Mouse (Mus musculus) CH12.LX (cell line): ENCODE results near the gene Klhl21. TPM values are rescaled to one million over a fixed set of nuclear protein-coding genes. Genes with fewer than 3 reads are reported as not detected.

Experiments used
- DNase-seq: peaks from one replicate; pipeline ENCODE4 v3.0.0-alpha.2; 2013; ENCODE audit errors: extremely low read depth
- H3K27ac ChIP-seq: 2 replicates; pipeline ENCODE4 v1.5.1; 2012; ENCODE audit warnings: low read depth, mild to moderate bottlenecking, control low read depth, moderate library complexity; ENCODE audit not compliant: insufficient read depth
- H3K27me3 ChIP-seq: replicated peaks from 2 replicates; pipeline ENCODE3; 2012; ENCODE audit warnings: inconsistent platforms
- H3K36me3 ChIP-seq, 2 experiments: replicated peaks in 1 of 2; 2 replicates each; pipeline versions ENCODE3 to v1.6.1; 2012; ENCODE audit warnings: inconsistent platforms in 1 of 2, low read length in 1 of 2, mild to moderate bottlenecking in 1 of 2, mixed read lengths in 1 of 2, moderate library complexity in 1 of 2; ENCODE audit not compliant: control insufficient read depth in 1 of 2, insufficient read depth in 1 of 2
- H3K4me1 ChIP-seq, 2 experiments: 2 replicates each; pipeline ENCODE4 v1.6.1; 2012; ENCODE audit warnings: inconsistent platforms in 1 of 2, moderate library complexity in 1 of 2; ENCODE audit not compliant: insufficient read depth in 2 of 2, control insufficient read depth in 1 of 2
- H3K4me2 ChIP-seq: 2 replicates; pipeline ENCODE4 v1.6.1; 2012; ENCODE audit warnings: low read depth, mild to moderate bottlenecking, control low read depth; ENCODE audit not compliant: poor library complexity, insufficient read depth, severe bottlenecking
- H3K4me3 ChIP-seq, 3 experiments: fragments of 150-350 bp in 1 of 3; sonication (generic) in 1 of 3; replicated peaks in 1 of 3; 2 replicates each; pipeline versions ENCODE3 to v1.5.1; 2011 to 2012; ENCODE audit warnings: low read depth in 2 of 3, low read length in 2 of 3, mild to moderate bottlenecking in 2 of 3, moderate library complexity in 2 of 3, control low read depth in 1 of 3, improper control_type of control experiment in 1 of 3, inconsistent platforms in 1 of 3, mixed read lengths in 1 of 3; ENCODE audit not compliant: poor library complexity in 1 of 3
- H3K79me2 ChIP-seq: replicated peaks from 2 replicates; pipeline ENCODE4 v1.6.1; 2012; ENCODE audit warnings: mild to moderate bottlenecking, moderate library complexity; ENCODE audit not compliant: control insufficient read depth, poor library complexity, insufficient read depth, severe bottlenecking; ENCODE audit errors: extremely low read depth
- H3K9ac ChIP-seq: 2 replicates; pipeline ENCODE4 v1.6.1; 2012; ENCODE audit warnings: low read depth, mild to moderate bottlenecking, control low read depth, moderate library complexity; ENCODE audit not compliant: insufficient read depth
- H3K9me3 ChIP-seq: replicated peaks from 2 replicates; pipeline ENCODE3; 2012; ENCODE audit warnings: low read length, inconsistent platforms, mixed read lengths
- CHD1 ChIP-seq: IDR thresholded peaks from 2 replicates; pipeline ENCODE4 v1.6.1; 2012; ENCODE audit warnings: low read depth, low read length, improper control_type of control experiment, inconsistent platforms
- CTCF ChIP-seq, 2 experiments: IDR thresholded peaks in 1 of 2; conservative IDR thresholded peaks in 1 of 2; 2 replicates each; pipeline ENCODE4 v1.5.1; 2011 to 2012; ENCODE audit warnings: low read depth in 2 of 2, low read length in 2 of 2, improper control_type of control experiment in 1 of 2, inconsistent platforms in 1 of 2, mild to moderate bottlenecking in 1 of 2, moderate library complexity in 1 of 2
- E2F4 ChIP-seq: IDR thresholded peaks from 2 replicates; pipeline ENCODE4 v1.6.1; 2011; ENCODE audit warnings: low read depth, low read length, improper control_type of control experiment; ENCODE audit not compliant: insufficient replicate concordance
- ELF1 ChIP-seq: IDR thresholded peaks from 2 replicates; pipeline ENCODE4 v1.6.1; 2014; ENCODE audit warnings: low read depth, mild to moderate bottlenecking, inconsistent platforms, low read length, improper control_type of control experiment
- EP300 ChIP-seq: IDR thresholded peaks from 2 replicates; pipeline ENCODE4 v1.6.1; 2011; ENCODE audit warnings: low read length, improper control_type of control experiment
- ETS1 ChIP-seq: conservative IDR thresholded peaks from 2 replicates; pipeline ENCODE4 v1.6.1; 2012; ENCODE audit warnings: low read depth, mild to moderate bottlenecking, inconsistent platforms, low read length, improper control_type of control experiment, moderate library complexity
- GABPA ChIP-seq: IDR thresholded peaks from 2 replicates; pipeline ENCODE4 v1.6.1; 2012; ENCODE audit warnings: low read depth, low read length, improper control_type of control experiment, inconsistent platforms; ENCODE audit not compliant: insufficient replicate concordance
- HCFC1 ChIP-seq: IDR thresholded peaks from 2 replicates; pipeline ENCODE4 v1.6.1; 2012; ENCODE audit warnings: low read depth, mild to moderate bottlenecking, inconsistent platforms, low read length, improper control_type of control experiment
- IRF4 ChIP-seq: IDR thresholded peaks from 2 replicates; pipeline ENCODE4 v1.6.1; 2014; ENCODE audit warnings: low read depth, mild to moderate bottlenecking, inconsistent platforms, low read length, improper control_type of control experiment
- JUN ChIP-seq: IDR thresholded peaks from 2 replicates; pipeline ENCODE4 v1.6.1; 2011; ENCODE audit warnings: low read depth, mild to moderate bottlenecking, low read length, improper control_type of control experiment, moderate library complexity; ENCODE audit not compliant: insufficient read depth
- JUND ChIP-seq: conservative IDR thresholded peaks from 2 replicates; pipeline ENCODE4 v1.6.1; 2011; ENCODE audit warnings: low read depth, low read length, improper control_type of control experiment
- KAT2A ChIP-seq: IDR thresholded peaks from 2 replicates; pipeline ENCODE4 v1.6.1; 2012; ENCODE audit warnings: low read length, improper control_type of control experiment, inconsistent platforms; ENCODE audit not compliant: insufficient replicate concordance
- MAFK ChIP-seq: IDR thresholded peaks from 2 replicates; pipeline ENCODE4 v1.6.1; 2011; ENCODE audit warnings: low read length, improper control_type of control experiment; ENCODE audit not compliant: insufficient replicate concordance
- MAZ ChIP-seq: IDR thresholded peaks from 2 replicates; pipeline ENCODE4 v1.6.1; 2012; ENCODE audit warnings: low read depth, mild to moderate bottlenecking, inconsistent platforms, low read length, improper control_type of control experiment, moderate library complexity
- MEF2A ChIP-seq: IDR thresholded peaks from 2 replicates; pipeline ENCODE4 v1.6.1; 2014; ENCODE audit warnings: low read depth, mild to moderate bottlenecking, inconsistent platforms, low read length, improper control_type of control experiment, borderline replicate concordance
- MXI1 ChIP-seq: IDR thresholded peaks from 2 replicates; pipeline ENCODE4 v1.6.1; 2011; ENCODE audit warnings: mild to moderate bottlenecking, low read depth, low read length, improper control_type of control experiment
- MYC ChIP-seq: IDR thresholded peaks from 2 replicates; pipeline ENCODE4 v1.6.1; 2011; ENCODE audit warnings: low read depth, mild to moderate bottlenecking, improper control_type of control experiment, low read length
- NELFE ChIP-seq: IDR thresholded peaks from 2 replicates; pipeline ENCODE4 v1.6.1; 2011; ENCODE audit warnings: low read depth, low read length, improper control_type of control experiment
- NRF1 ChIP-seq: IDR thresholded peaks from 2 replicates; pipeline ENCODE4 v1.6.1; 2014; ENCODE audit warnings: low read depth, mild to moderate bottlenecking, inconsistent platforms, low read length, improper control_type of control experiment, moderate library complexity
- PAX5 ChIP-seq: IDR thresholded peaks from 2 replicates; pipeline ENCODE4 v1.6.1; 2012; ENCODE audit warnings: low read length, inconsistent platforms, mixed read lengths
- POLR2A ChIP-seq: IDR thresholded peaks from 2 replicates; pipeline ENCODE4 v1.6.1; 2011; ENCODE audit warnings: low read depth, mild to moderate bottlenecking, improper control_type of control experiment, low read length
- POLR2AphosphoS2 ChIP-seq: IDR thresholded peaks from 2 replicates; pipeline ENCODE4 v1.6.1; 2011; ENCODE audit warnings: low read depth, low read length, improper control_type of control experiment
- RAD21 ChIP-seq: IDR thresholded peaks from 2 replicates; pipeline ENCODE4 v1.6.1; 2011; ENCODE audit warnings: low read depth, mild to moderate bottlenecking, low read length, improper control_type of control experiment, moderate library complexity
- SIN3A ChIP-seq: IDR thresholded peaks from 2 replicates; pipeline ENCODE4 v1.6.1; 2012; ENCODE audit warnings: low read length, improper control_type of control experiment, inconsistent platforms
- SMC3 ChIP-seq: IDR thresholded peaks from 2 replicates; pipeline ENCODE4 v1.6.1; 2011; ENCODE audit warnings: low read depth, low read length, improper control_type of control experiment
- TBP ChIP-seq: conservative IDR thresholded peaks from 2 replicates; pipeline ENCODE4 v1.6.1; 2011; ENCODE audit warnings: low read depth, low read length, improper control_type of control experiment
- TCF12 ChIP-seq: IDR thresholded peaks from 2 replicates; pipeline ENCODE4 v1.6.1; 2014; ENCODE audit warnings: low read depth, mild to moderate bottlenecking, inconsistent platforms, low read length, improper control_type of control experiment
- UBTF ChIP-seq: IDR thresholded peaks from 2 replicates; pipeline ENCODE4 v1.6.1; 2012; ENCODE audit warnings: low read depth, mild to moderate bottlenecking, inconsistent platforms, low read length, improper control_type of control experiment, moderate library complexity
- USF1 ChIP-seq: IDR thresholded peaks from 2 replicates; pipeline ENCODE4 v1.6.1; 2014; ENCODE audit warnings: low read depth, mild to moderate bottlenecking, inconsistent platforms, low read length, improper control_type of control experiment
- USF2 ChIP-seq: conservative IDR thresholded peaks from 2 replicates; pipeline ENCODE4 v1.6.1; 2011; ENCODE audit warnings: low read depth, low read length, improper control_type of control experiment
- ZC3H11A ChIP-seq: IDR thresholded peaks from 2 replicates; pipeline ENCODE4 v1.6.1; 2012; ENCODE audit warnings: low read depth, mild to moderate bottlenecking, inconsistent platforms, low read length, improper control_type of control experiment
- ZKSCAN1 ChIP-seq: IDR thresholded peaks from 2 replicates; pipeline ENCODE4 v1.6.1; 2012; ENCODE audit warnings: low read depth, inconsistent platforms, low read length, improper control_type of control experiment, borderline replicate concordance
- ZMIZ1 ChIP-seq: IDR thresholded peaks from 2 replicates; pipeline ENCODE4 v1.6.1; 2012; ENCODE audit warnings: low read depth, mild to moderate bottlenecking, inconsistent platforms, low read length, improper control_type of control experiment
- ZNF384 ChIP-seq: IDR thresholded peaks from 2 replicates; pipeline ENCODE4 v1.6.1; 2012; ENCODE audit warnings: low read depth, low read length, improper control_type of control experiment, inconsistent platforms
- dilution Hi-C: fragments of 300-500 bp; cut with MboI; formaldehyde crosslinking; loops from 2 replicates; pipeline ENCODE4 v1.14.3; 2020; ENCODE audit warnings: low sequenced_read_pairs; ENCODE audit not compliant: extremely low pct_unique_long_range_greater_than_20kb, extremely low pct_ligation_motif_present
- in situ Hi-C: fragments of 300-500 bp; cut with MboI; formaldehyde crosslinking; loops from 3 replicates; pipeline ENCODE4 v1.14.3; 2019; ENCODE audit warnings: low sequenced_read_pairs, low pct_ligation_motif_present, low pct_unique_long_range_greater_than_20kb, mixed read lengths
- polyA plus RNA-seq: library from polyadenylated mRNA; unstranded; fragments of >175 nt; gene quantifications from 2 replicates; pipeline ENCODE4 v1.2.1, GENCODE M21; 2012; ENCODE audit warnings: low read depth; ENCODE audit not compliant: insufficient read length
- total RNA-seq, 2 experiments: library from RNA; depleted of rRNA; stranded (reverse); fragments of 300-350 nt in 1 of 2; fragments of >200 nt in 1 of 2; gene quantifications; 2 replicates each; pipeline ENCODE4 v1.2.3; 2012 to 2014

The Klhl21 gene
- total and polyA plus RNA-seq, 3 experiments, result 4.4 to 9.4 (median 7.1) TPM

DNA sequence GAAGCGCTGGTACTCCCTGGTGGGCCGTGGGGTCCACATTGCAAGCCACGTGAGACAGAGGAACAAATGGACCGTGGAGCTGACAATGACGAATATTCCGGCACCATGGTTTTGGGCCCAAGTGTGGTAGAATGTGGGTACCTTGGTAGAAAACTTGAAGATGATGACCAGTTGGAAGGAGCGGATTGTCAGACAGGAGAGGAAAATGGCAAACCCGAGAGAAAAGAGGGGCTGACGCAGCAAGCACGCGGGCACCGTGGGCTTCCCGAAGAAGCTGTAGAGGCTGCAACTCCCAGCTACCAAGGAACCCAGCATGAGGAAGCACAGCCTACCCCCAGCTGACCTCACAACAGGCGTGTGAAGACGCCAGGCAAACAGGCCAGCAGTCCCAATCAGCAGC, 19.9 kb downstream of the Klhl21 start:
- Histone ChIP-seq H3K9me3 (no peaks in the 10 kb centered on the region), H3K4me1 (peaks cover 20 to 36% of the 10 kb centered on the region in 2 experiments), H3K79me2 (peaks cover 21% of the 10 kb centered on the region), H3K4me3 (peak overlapping the region in 1 of 3 experiments; percentile 63), H3K4me2 (peak overlapping the region; percentile 67), H3K27me3 (peaks cover 3% of the 10 kb centered on the region), H3K36me3 (peaks cover 9 to 30% of the 10 kb centered on the region in 2 experiments), H3K27ac (no peak overlapping the region), H3K9ac (no peak overlapping the region)
- no peak for DNase-seq
- TF ChIP-seq POLR2A (no peak), JUN (no peak), MXI1 (no peak), PAX5 (no peak), E2F4 (no peak), ELF1 (no peak), JUND (no peak), ETS1 (no peak), GABPA (no peak), TCF12 (no peak)
- dilution Hi-C loops, result no loop called here
- in situ Hi-C loops, result no loop called here

DNA sequence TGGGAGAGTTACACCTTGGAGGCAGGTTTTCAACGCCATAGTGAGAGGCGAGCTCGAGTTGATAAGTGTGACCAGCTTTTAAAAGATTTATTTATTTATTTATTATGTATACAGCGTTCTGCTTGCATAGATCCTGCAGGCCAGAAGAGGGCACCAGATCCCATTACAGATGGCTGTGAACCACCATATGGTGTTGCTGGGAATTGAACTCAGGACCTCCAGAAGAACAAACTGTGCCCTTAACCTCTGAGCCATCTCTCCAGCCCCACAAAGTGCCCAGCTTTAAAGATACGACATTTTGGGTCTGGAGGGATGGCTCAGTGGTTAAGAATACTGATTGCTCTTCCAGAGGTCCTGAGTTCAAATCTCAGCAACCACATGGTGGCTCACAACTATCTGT, 20.5 kb downstream of the Klhl21 start:
- DNase-seq, result peak; percentile 15
- Histone ChIP-seq H3K27ac (no peak overlapping the region), H3K9ac (no peak overlapping the region), H3K9me3 (no peaks in the 10 kb centered on the region), H3K4me3 (no peak overlapping the region), H3K4me1 (peaks cover 20 to 36% of the 10 kb centered on the region in 2 experiments), H3K36me3 (peaks cover 7 to 25% of the 10 kb centered on the region in 2 experiments), H3K79me2 (peaks cover 21% of the 10 kb centered on the region), H3K4me2 (no peak overlapping the region), H3K27me3 (peaks cover 3% of the 10 kb centered on the region)
- in situ Hi-C loops, result no loop called here
- dilution Hi-C loops, result no loop called here
- TF ChIP-seq USF1, result no peak
- TF ChIP-seq CTCF (conservative IDR thresholded peaks at IDR 0.05 in 1 of 2, IDR thresholded peaks at IDR 0.05 in 1 of 2; ENCODE audit: low read depth in 2 of 2, low read length in 2 of 2), result peak in 1 of 2 experiments; percentile 57; a peak in 2 of 4 replicates
- TF ChIP-seq JUN, result no peak
- TF ChIP-seq MYC, result peak; percentile 45; the same call in 1 of the 2 replicates
- TF ChIP-seq ZNF384, result no peak
- TF ChIP-seq HCFC1, result no peak
- TF ChIP-seq SMC3, result peak; percentile 23
- no peak for TF ChIP-seq NRF1
- TF ChIP-seq NELFE, result no peak
- TF ChIP-seq POLR2AphosphoS2, result no peak
- peak; percentile 32 for TF ChIP-seq RAD21
- TF ChIP-seq USF2, result no peak
- TF ChIP-seq UBTF, result no peak
- no peak for TF ChIP-seq MAZ
- no peak for TF ChIP-seq ZMIZ1
- no peak for TF ChIP-seq PAX5
- TF ChIP-seq KAT2A, result no peak
- no peak for TF ChIP-seq MXI1
- no peak for TF ChIP-seq EP300
- 0 out of 2 replicates have a peak, but pooled peaks have one; percentile 42 for TF ChIP-seq TBP
- TF ChIP-seq ETS1, result no peak
- no peak for TF ChIP-seq SIN3A
- no peak for TF ChIP-seq IRF4
- TF ChIP-seq POLR2A, result no peak
- TF ChIP-seq MEF2A, result no peak
- TF ChIP-seq ZKSCAN1, result no peak
- TF ChIP-seq ZC3H11A, result no peak
- TF ChIP-seq MAFK, result no peak
- TF ChIP-seq CHD1, result no peak
